Mouse (Mus musculus) cerebral cortex, adult 2 months (tissue): Measurements from ENCODE around the gene Trpm8.

Experiments used
- WGBS: fragments of 180-500 bp; shearing (Covaris S2); methylation state at CpG from one replicate; pipeline ENCODE4 v1.1.7; 2018; 5-methylcytosine and 5-hydroxymethylcytosine counted together

Trpm8 gene

DNA sequence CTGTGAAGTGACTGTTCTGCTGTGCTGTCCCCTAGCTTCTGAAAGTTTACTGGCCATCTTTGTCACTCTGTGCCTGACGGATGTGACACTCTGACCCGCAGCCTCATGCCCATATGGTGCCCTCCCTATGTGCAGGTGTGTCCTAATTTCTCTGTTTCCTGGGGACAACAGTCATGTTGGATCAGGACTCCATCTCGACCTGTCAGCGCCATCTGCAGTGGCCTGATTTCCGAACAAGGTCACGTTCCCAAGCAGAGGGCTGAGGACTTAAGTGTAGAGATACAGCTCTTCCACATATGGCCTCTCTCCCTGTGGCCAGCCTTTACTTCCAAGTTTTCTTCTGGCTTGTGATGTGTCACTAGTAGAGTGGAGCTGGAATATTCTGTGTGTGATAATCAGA is 79.2 kb downstream of the Trpm8 start:
- WGBS = 89% methylated on average over 6 of the region's 6 CpGs

DNA sequence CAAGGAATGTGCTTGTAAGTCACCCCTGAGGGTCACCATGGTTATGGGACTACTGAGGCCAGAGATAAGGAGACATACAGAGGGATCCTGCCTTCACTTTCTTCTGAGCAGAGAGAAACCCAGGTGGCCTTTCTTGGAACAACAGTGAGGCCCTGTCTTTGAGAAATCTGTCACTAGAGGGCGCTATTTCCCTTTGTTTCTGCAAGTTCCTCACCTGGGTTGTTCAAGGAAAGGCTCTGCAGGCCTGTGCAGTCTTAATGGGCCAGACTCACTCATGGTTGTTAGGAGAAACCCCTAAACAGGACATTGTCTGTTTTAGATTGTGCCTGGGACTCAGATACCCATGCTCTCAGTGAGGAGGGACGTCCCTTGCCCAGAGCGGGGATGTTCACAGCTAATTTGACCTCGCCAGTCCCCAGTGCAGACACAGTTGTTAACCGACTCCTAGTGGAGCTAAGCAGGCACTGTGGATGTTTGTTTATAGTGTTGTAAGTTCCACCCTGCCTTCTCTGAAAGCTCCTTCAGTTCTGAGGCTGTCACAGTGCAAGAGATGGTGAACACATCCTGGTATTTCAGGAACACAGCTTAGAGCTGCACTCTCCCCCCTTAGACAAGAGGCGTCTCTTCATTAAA is 80.1 kb downstream of the Trpm8 start:
- 74% methylated on average over 6 of the region's 6 CpGs for WGBS

DNA sequence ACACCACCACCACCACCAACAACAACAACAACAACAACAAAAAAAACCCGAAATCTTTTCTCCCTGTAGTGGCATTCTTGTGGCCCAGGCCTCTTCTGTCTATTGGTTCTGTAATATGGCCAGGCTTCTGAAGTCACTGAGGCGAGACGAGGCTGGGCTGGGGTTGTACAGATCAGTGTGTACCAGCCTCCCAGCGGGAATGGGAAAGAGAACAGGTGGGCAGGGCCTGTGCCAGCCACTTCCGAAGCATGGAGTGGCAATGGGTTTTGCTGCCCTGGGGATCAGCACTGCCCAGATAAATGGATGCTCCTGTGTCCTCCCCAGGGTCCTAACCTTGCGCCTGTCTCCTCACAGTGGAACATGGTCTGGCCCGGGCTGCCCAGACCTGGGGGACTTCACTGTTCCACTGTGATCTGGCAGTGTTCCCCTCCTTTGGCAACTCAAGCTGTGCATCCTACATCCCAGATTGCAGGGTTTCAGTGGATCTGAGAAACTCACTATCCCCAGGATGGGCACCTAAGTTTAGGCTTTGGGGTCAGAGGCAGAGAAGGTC is 80.7 kb downstream of the Trpm8 start:
- 79% methylated on average over 7 of the region's 7 CpGs for WGBS

DNA sequence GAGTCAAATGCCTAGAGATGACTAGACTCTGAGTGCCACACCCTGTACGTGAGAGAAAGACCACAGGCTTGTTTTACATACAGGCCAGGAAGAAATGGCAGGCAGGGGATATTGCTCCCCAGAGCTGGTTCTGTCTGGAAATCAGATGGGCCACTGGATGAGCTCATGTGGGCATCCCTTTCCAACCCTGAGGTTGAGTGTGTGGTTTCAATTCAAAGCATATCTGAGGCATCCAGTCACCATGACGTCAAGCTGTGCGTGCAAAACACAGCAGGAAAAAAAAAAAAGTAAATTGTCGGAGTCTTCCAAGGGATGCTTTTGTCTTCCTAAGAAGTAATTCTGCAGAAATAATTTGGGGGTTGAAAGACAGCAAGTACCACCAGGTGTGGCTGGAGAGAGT is 83.6 kb downstream of the Trpm8 start:
- 79% methylated on average over 4 of the region's 4 CpGs for WGBS

DNA sequence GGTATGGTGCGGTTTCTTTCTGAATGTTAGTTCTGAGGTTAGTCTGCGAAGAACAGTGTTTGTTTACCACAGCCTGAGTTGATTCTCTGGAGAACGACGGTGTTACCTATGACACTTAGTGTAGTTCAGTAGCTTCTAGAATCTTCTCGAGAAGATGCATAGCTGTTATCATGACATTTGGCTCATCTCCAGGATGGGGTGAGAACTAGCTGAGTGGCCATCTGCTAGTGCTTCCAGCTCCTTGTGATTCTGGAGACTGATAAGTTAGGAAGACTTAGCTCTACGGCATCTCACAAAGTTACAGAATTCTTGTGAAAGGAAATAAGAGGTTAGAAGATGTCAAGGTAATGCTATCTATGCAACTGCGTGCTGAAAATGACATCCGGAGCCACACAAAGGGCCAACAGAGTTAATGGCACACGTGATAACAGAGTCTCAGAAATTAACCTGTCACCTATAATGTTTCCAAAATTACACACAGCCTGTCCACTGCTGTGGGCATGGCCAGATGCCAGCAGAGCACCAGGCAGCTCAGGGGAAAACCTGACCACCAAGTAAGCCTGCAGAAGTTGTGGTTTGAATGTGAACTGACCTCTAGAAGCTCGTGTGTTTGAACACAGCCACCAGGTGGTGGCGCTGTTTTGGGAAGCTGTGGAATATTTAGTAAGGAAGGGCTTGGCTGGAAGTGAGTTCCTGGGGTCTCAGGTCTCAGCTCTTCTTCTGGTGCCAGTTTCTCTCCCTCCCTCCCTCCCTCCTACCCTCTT is 89.6 kb downstream of the Trpm8 start:
- WGBS = 82% methylated on average over 11 of the region's 11 CpGs

DNA sequence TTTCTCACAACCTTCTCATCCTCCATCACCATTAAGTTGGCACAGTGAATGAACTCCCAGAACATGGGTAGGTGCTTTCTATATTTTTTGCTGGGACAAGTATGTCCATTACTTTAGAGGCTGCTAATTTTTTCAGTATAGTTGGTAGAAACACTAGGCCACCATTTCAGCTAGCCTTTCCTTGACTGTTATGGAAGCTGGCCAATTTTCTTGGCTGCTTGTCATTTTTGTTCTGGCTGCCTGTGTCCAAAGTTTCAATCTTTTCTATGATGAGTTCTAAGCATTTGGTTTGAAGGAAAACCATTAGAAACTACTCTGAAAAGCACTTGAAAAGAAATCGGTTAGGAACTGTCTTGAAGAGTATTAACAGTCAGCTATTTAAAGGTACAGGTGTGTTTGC is 101.0 kb downstream of the Trpm8 start:
- 83% methylated on average over 1 of the region's 1 CpGs for WGBS

DNA sequence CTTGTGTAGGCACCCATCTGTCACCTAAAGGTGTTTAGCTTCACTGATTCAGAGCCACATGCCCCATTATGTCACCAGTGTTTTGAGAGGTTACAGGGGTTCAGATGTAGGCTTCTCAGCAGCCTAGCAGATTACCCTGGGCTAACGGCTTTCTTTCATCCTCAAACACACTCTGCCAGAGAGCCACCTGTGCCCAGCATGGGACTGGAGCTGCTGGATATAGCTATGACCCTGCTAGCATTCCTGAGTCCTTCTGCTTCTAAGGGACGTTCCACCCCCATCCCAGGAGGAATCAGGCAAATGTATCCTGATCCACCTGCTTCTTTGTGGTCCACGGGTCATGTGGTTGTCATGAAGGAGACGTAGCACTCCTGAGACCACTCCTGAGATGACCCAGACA is 114.2 kb downstream of the Trpm8 start:
- WGBS = 82% methylated on average over 4 of the region's 4 CpGs

DNA sequence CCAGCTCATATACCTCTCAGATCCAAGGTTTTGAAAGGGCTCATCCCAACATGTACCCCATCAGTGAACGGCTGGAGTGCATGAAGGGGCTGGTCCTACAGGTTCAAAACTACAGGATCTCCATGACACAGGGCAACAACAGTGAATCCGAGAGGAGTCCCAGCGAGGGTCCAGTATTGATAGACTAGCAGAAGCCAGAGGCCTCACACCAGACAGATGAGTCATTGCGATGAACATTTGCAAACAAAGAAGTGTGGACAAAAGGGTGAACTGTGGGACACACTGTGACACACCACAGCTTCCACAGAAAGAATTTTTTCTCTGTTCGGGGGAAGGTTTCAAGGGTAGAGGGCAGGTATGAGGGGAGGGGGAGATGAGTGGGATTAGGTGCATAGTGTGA is 115.9 kb downstream of the Trpm8 start:
- 88% methylated on average over 5 of the region's 5 CpGs for WGBS

DNA sequence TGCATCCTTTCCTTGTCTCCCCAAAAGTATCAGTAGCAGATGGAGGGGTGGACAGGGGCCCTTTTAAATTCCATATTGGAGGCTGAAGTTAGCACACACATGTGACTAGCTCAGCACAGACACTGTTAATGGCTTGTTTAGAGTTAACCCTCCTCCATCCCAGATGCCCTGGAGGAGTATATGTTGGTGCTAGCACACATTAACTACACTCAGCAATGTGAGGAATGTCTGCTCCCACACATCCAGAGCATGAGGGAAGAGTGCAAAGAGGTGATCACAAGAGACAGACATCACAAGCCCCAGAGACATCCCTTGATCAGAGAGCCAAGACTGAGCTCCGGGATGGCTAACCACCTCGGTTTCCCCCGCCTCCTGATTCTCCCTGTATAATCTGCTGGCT is 125.9 kb downstream of the Trpm8 start:
- WGBS = 68% methylated on average over 3 of the region's 3 CpGs

DNA sequence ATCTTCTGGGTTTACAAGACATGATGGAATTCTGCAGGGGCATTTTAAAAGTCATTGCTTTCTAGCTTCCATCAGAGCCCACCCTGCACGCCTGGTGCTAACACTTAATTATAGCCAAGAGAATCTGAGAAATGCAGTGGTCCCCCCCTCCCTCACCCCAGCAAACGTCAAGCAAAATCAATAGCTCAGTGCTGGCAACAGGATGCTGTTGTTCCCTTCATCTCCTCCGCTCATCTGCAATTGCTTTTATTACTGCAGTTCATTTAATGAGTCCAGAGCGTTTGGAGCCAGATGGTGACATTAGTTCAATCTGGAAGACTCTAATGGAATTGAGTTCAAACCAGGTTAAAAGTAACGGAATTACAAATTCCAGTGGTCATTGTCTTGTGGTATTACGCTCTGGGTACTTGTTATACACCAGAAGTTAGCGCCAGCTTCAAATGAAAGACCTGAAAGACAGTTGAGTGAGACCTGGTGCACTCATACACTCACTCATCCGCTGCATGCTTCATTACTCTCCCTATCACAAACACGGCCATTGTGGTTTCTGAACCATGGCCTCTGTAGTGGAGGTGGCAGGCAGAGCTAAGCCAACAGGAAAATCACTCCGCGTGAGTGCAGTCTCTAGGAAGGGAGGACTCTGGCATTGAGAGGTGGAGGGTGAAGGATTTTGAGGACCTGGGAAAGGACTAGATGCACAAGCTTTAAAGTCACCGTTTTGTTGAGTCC is 128.8 kb downstream of the Trpm8 start:
- 71% methylated on average over 12 of the region's 12 CpGs for WGBS

DNA sequence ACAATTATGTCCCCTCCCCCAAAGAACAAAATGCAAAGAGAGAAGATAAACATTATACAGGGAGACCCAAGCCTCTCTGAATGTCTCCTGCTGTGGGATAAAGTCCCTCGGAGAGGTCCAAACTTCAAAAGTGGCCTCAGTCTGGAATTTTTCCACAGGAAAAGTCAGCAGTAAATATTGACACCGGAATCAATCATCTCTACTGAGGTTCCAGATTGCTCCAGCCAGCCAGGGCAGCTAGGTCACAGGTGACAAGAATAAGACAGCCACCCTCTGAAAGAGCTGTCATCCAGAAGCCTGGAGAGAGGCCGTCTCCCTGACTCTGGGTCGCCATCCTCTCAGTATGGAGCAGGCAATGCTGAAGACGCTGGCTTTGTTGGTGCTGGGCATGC is 129.3 kb downstream of the Trpm8 start, which contains the start of gene Spp2:
Gene Spp2, plus strand, starts transcription at position 155 of the 392 bp plus-strand sequence.
- WGBS = 86% methylated on average over 5 of the region's 5 CpGs

DNA sequence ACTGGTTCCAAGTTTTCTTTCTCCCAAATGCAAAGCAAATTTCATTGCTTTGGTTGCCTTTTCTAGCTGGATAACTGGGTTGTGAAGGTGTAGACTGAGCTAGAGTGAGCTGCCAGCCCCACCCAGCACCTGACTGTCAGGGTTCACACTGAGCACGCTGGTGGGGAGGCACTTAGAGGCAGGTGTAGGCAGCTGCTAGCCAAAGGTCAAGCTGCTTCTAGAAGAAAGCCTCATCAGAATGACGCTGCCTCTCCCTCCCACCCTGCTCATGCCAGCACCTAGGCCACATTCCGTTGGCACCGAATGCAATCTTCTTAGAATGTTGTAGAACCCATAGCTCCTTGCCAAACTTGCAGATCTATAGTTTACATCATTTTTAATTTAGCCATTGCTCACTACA is 130.9 kb downstream of the Trpm8 start:
- 87% methylated on average over 4 of the region's 4 CpGs for WGBS

DNA sequence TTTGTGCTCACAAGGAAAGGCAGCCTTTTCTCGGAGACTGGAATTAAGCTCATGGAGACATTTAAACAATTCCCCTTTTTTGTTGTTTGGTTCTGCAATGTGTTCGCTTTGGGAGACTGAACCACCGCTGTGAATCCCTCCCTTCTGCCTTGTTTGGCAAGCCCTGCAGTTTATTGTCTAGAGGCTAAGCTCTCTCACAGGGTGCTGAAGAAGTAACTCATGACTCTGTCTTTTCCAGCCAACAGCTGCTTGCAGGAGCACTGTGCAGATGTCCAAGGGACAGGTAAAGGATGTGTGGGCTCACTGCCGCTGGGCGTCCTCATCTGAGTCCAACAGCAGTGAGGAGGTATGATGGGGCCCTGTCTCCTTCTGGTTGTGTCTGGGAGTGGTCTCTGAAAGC is 134.6 kb downstream of the Trpm8 start:
- WGBS = 52% methylated on average over 5 of the region's 5 CpGs

DNA sequence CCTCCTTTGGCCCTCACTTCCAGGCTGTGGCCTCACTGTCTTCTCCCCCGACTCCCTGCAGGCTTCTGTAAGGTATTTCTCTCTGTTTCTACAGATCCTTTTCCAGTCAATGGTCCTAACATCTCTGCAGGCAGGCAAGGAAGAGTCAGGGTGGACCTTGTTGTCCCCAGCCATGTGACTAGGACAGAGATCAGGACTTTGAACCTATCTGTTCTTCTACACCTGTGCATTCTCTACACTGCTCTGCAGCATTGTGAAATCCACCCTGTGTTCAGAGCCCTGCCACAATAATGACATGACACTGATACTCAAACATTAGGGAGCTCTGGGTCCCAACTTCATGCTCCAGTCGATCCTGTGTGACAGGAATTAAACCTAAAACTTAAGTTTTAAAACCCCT is 141.5 kb downstream of the Trpm8 start:
- WGBS = 88% methylated on average over 2 of the region's 2 CpGs

DNA sequence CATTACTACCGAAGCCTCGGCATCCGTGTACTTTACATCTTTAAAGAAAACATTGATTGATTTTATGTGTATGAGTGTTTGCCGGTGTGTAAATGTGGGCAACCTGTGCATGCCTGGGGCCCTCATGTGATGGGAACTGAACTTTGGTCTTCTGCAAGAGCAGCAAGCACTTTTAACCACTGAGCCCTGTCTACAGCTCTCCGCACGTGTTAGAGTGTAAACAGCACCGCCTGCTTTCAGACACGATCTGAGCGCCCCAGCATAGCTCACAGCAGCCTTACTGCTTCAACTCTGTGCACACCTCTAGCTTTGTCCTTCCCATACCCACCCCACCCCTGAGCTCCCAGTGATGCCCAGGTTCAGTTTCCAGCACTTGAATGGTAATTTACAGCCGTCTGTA is 144.6 kb downstream of the Trpm8 start:
- 90% methylated on average over 10 of the region's 10 CpGs for WGBS

DNA sequence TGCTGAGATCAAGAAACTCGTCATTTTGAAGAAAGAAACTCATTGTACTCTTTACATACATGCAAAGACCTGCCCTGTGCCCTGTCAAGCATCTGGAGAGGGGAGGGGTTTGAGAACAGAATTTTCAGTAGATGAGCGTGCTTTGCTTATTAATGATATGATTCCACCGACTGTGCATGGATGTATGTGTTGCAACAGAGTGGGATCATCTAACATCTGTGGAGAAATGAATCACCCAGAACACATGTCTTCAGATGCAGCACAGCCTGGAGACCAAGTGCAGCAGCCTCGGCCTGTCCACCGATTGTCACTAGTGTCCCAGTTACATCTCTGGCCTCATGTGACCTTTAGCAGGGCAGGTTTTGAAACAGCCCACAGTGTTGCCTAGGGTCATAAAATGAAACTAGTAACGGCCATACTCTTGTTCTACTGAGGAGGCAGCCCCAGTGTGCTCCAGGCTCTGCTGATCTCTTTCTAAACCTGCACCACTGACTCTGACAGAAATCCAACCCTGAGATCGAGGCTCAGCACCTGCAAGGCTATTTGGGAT is 145.5 kb downstream of the Trpm8 start:
- WGBS = 53% methylated on average over 7 of the region's 7 CpGs

DNA sequence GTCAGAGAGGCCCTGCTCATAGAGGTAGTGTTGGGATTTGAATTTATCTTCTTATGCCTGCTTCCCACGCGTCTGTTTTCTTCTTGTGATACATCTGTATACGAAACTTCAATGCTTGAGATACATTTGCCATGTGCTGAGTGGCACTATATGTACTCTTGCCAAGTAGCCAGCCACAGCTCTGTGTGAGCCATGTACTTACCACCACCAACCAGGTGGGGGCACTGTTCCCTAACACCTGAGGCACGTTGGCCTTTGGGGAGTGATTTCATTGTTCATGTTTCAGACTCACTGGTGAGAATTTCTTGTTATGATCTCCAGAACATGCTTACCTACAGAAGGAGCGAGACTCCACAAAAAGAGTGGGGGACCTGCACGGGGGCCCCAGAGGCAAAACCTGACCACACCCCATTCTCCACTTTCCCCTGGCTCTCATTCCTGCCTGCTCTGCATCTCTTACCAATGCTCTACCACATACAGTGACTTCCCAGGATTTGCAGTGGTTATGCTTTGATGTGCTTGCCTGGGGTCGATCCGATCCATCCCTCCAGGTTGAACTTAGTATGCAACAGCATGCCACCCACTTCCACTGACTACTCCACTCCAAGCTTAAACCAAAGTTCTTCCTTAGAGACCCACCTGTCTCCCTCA is 147.3 kb downstream of the Trpm8 start:
- WGBS = 25% methylated on average over 8 of the region's 8 CpGs

DNA sequence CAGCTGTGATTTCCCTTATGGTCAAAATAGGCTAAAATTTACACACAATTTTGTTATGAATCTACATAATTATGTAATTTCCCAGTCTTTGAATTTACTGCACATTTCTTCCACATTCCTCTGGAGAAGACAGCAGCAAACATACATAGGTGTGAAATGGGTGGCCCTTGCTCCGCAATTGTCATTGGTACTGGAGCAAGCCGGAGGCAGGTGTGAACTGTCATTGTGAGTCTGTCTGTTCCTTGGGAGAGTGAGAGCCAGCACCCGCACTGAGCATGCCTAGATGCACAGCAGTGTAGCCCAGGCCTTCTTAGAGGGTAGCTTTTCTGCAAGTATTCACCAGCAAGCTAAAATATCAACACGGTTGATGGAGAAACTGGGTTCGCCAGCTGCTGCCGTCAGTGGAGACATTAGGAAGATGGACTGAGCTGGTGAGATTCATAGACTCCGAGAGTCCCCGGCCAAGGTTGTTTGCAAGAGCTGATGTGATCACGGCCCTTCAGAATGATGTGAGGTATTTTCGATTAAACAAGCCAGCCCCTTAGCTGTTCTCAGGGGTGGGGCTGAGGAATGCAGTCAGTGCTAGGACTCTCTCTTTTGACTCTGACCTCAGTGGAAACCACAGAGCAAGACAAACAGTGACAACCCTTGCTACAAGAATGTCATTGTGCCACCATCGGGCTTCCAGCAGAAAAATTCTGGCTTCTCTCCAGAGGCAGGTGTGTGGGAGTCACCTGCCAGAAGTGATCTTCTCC is 150.7 kb downstream of the Trpm8 start:
- WGBS = 73% methylated on average over 11 of the region's 11 CpGs

DNA sequence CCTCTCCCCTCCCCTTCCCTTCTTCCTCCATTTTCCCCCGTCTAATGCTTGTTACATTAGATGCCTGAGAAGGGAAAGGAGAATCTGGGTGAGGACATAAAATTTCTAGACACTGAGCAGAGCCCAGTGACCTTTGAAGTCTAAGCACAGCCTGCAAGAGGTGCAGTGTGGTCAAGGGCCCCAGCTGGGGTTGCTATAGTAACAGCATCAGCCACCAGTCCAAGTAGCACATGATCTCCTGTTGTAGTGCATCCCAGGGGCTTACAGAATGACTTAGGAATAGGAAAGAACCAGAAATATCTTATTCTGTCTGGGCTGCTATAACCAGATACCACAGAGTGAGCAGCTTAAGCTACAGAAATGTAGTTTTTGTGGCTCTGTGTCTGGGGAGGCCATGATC is 152.0 kb downstream of the Trpm8 start:
- 67% methylated on average over 1 of the region's 1 CpGs for WGBS

DNA sequence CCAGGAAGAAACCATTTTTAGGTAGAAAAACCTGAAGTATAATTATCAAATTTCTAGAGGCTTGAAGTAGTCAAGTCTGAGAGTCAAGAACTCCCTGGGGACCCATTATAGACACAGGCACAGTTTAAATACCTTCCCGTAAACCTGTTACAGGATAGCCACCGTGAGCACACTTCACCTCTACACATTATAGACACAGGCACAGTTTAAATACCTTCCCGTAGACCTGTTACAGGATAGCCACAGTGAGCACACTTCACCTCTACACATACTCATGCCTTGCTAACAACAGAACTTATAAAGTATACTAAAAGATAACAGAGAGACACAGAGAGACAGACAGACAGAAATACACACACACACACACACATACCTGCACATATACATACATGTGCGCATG is 153.8 kb downstream of the Trpm8 start:
- 89% methylated on average over 4 of the region's 4 CpGs for WGBS

DNA sequence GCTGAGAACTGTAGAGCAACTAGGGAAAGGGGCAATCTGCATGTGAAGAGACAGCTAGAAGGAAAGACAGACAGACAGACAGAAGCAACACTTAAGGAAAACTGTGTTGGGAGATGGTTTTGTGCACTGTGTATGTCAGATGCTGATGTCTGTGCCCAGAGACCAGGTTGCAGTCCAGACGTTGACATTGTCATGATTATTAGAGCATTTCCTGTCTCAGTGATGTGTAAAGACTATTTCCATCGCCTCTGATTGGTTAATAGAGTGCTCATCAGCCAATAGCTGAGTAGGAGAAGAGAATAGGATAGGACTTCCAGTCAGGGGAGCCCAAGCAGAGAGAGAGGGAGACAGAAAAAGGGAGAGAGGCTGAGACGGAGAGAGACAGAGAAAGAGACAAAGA is 155.1 kb downstream of the Trpm8 start:
- WGBS = 66% methylated on average over 3 of the region's 3 CpGs
